In the genomic region with DNA sequence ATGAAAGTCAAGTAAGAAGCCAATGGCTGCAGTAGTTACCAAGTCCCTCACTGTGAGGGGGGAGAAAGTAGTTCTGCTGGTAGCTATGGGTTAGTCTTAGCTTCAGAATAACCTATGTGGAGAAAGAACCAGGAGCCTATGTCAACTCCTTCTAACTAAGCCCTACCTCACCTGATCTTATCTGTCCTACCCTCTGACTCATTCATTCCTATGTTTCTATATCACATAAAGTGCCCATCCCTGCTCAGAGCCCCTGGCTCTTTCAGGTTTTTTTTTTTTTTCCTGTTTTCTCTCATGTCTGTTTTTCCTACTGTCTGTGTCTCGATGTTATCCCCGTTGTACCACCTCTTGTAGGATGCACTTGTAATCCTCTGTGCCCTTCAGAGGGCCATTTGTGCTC, we compare ENCODE assay signal across 23 mouse cellular contexts.
DNase-seq lines count a peak whose midpoint lies in the region; ATAC-seq and TF ChIP-seq lines count a peak whose summit lies in the region.
"Had no signal": no experiment of that assay in that cellular context is flagged by ENCODE, and none has a peak within 500 bp of the region (broad histone marks: within the 10 kb centered on the region; RNA-seq: fewer than 3 reads in every experiment).

No protein-coding gene starts in this region.

- H3K4me1 ChIP-seq in stomach, postnatal 0 days (replicated peaks; ENCODE audit: control insufficient read depth, insufficient read depth) = no peaks in the 10 kb centered on the region
- H3K4me1 ChIP-seq in forebrain, postnatal 0 days (ENCODE audit: insufficient read depth) = no peaks in the 10 kb centered on the region
- H3K4me1 ChIP-seq: embryonic facial prominence, embryonic 13.5 days; embryonic facial prominence, embryonic 15.5 days; forebrain, embryonic 10.5 days; forebrain, embryonic 12.5 days had no signal

- no peaks in the 10 kb centered on the region for H3K27me3 ChIP-seq in stomach, postnatal 0 days (ENCODE audit: control insufficient read depth, insufficient read depth, low read length)
- H3K27me3 ChIP-seq in forebrain, postnatal 0 days (ENCODE audit: insufficient read depth, low read length) = no peaks in the 10 kb centered on the region
- H3K27me3 ChIP-seq: embryonic facial prominence, embryonic 13.5 days; embryonic facial prominence, embryonic 15.5 days; forebrain, embryonic 12.5 days had no signal

- no peaks in the 10 kb centered on the region for H3K9me3 ChIP-seq in stomach, postnatal 0 days (ENCODE audit: control insufficient read depth, low read length)
- H3K9me3 ChIP-seq in forebrain, postnatal 0 days (ENCODE audit: low read length) = no peaks in the 10 kb centered on the region
- H3K9me3 ChIP-seq: embryonic facial prominence, embryonic 13.5 days; embryonic facial prominence, embryonic 15.5 days; forebrain, embryonic 10.5 days; forebrain, embryonic 12.5 days had no signal

- no peak overlapping the region for H3K4me2 ChIP-seq in stomach, postnatal 0 days (replicated peaks; ENCODE audit: low read depth)
- H3K4me2 ChIP-seq in forebrain, postnatal 0 days (ENCODE audit: low read depth) = no peak overlapping the region
- H3K4me2 ChIP-seq: embryonic facial prominence, embryonic 13.5 days; embryonic facial prominence, embryonic 15.5 days; forebrain, embryonic 12.5 days had no signal

- WGBS in stomach, postnatal 0 days = 76% methylated on average over 2 of the region's 2 CpGs
- WGBS in forebrain, postnatal 0 days = 95% methylated on average over 2 of the region's 2 CpGs

- peak; percentile 3 for DNase-seq in 416B (ENCODE audit: low read depth)
- no peak for DNase-seq in stomach, postnatal 0 days (ENCODE audit: low spot score)
- no peak for DNase-seq in forebrain, postnatal 0 days
- DNase-seq in spleen, adult 12 weeks (ENCODE audit: low spot score) = no peak
- DNase-seq: adrenal gland, adult 2 months; adrenal gland, postnatal 10 days; adrenal gland, postnatal 25 days; B cell, adult 2 months; cerebellum, adult 11 months; cerebellum, adult 18-20 months; cerebellum, adult 8-10 months; cerebellum, adult 9-11 months; cerebellum, postnatal 14 days; cerebellum, postnatal 36 days; embryo, embryonic 11 days had no signal

- H3K9ac ChIP-seq in stomach, postnatal 0 days (ENCODE audit: low read length) = no peak overlapping the region
- H3K9ac ChIP-seq in forebrain, postnatal 0 days = no peak overlapping the region
- H3K9ac ChIP-seq: embryonic facial prominence, embryonic 13.5 days; embryonic facial prominence, embryonic 15.5 days; forebrain, embryonic 12.5 days had no signal

- peak; percentile 61 for ATAC-seq in CD4-positive, CD25-positive, alpha-beta regulatory T cell, adult 4 months
- ATAC-seq in stomach, postnatal 0 days (ENCODE audit: low FRiP score, low TSS enrichment) = 0 out of 2 replicates have a peak, but pooled peaks have one; percentile 47
- ATAC-seq in forebrain, postnatal 0 days = no peak
- ATAC-seq: forebrain, embryonic 14.5 days; forebrain, embryonic 16.5 days had no signal

- no peak for TF ChIP-seq CTCF in stomach, postnatal 0 days (IDR thresholded peaks at IDR 0.05; ENCODE audit: low read depth)
- no peak for TF ChIP-seq CTCF in forebrain, postnatal 0 days (IDR thresholded peaks at IDR 0.05; ENCODE audit: low read depth)

- H3K36me3 ChIP-seq in stomach, postnatal 0 days (ENCODE audit: control insufficient read depth, insufficient read depth, low read length) = no peaks in the 10 kb centered on the region
- H3K36me3 ChIP-seq in forebrain, postnatal 0 days (ENCODE audit: insufficient read depth) = no peaks in the 10 kb centered on the region
- H3K36me3 ChIP-seq: embryonic facial prominence, embryonic 13.5 days; embryonic facial prominence, embryonic 15.5 days had no signal

- no peak overlapping the region for H3K27ac ChIP-seq in stomach, postnatal 0 days (replicated peaks)
- no peak overlapping the region for H3K27ac ChIP-seq in forebrain, postnatal 0 days (ENCODE audit: low read depth, low read length)
- H3K27ac ChIP-seq: embryonic facial prominence, embryonic 13.5 days; embryonic facial prominence, embryonic 15.5 days; forebrain, embryonic 10.5 days; forebrain, embryonic 12.5 days had no signal

- TF ChIP-seq EP300 in stomach, postnatal 0 days (optimal IDR thresholded peaks at IDR 0.05) = no peak

- H3K4me3 ChIP-seq in stomach, postnatal 0 days (ENCODE audit: low read depth, low read length) = no peak overlapping the region
- no peak overlapping the region for H3K4me3 ChIP-seq in forebrain, postnatal 0 days (ENCODE audit: low read depth, low read length)
- H3K4me3 ChIP-seq: embryonic facial prominence, embryonic 13.5 days; embryonic facial prominence, embryonic 15.5 days; erythroblast, embryonic 14.5 days; forebrain, embryonic 10.5 days; forebrain, embryonic 12.5 days had no signal
